Mouse (Mus musculus) embryonic facial prominence, embryonic 13.5 days (tissue): ENCODE data around the gene Mrtfa. TPM values are rescaled to one million over a fixed set of nuclear protein-coding genes. Genes with fewer than 3 reads are reported as not detected.

Experiments
- ATAC-seq: fragments of 200-750 bp; cut with Nextera tagmentation; 2 replicates; pipeline ENCODE4 v1.8.0; 2017; ENCODE audit warnings: low read depth; ENCODE audit not compliant: insufficient number of reproducible peaks, insufficient read depth, low FRiP score, low TSS enrichment
- H3K27ac ChIP-seq: fragments of 300-500 bp; sonication (generic); 2 replicates; pipeline ENCODE4 v1.5.1; 2015; ENCODE audit warnings: moderate library complexity, mild to moderate bottlenecking, inconsistent platforms
- H3K27me3 ChIP-seq: fragments of 300-500 bp; sonication (generic); 2 replicates; pipeline ENCODE4 v1.6.1; 2015; ENCODE audit warnings: mild to moderate bottlenecking, inconsistent platforms
- H3K36me3 ChIP-seq: fragments of 300-500 bp; sonication (generic); 2 replicates; pipeline ENCODE4 v1.6.1; 2015; ENCODE audit warnings: mild to moderate bottlenecking, inconsistent platforms
- H3K4me1 ChIP-seq: fragments of 300-500 bp; sonication (generic); 2 replicates; pipeline ENCODE4 v1.6.1; 2015; ENCODE audit warnings: inconsistent platforms
- H3K4me2 ChIP-seq: fragments of 300-500 bp; sonication (generic); 2 replicates; pipeline ENCODE4 v1.6.1; 2015; ENCODE audit warnings: moderate library complexity, mild to moderate bottlenecking, inconsistent platforms
- H3K4me3 ChIP-seq: fragments of 300-500 bp; sonication (generic); 2 replicates; pipeline ENCODE4 v1.5.1; 2015; ENCODE audit warnings: mild to moderate bottlenecking, inconsistent platforms
- H3K9ac ChIP-seq: fragments of 300-500 bp; sonication (generic); 2 replicates; pipeline ENCODE4 v1.6.1; 2015; ENCODE audit warnings: mild to moderate bottlenecking, inconsistent platforms
- H3K9me3 ChIP-seq: fragments of 300-500 bp; sonication (generic); 2 replicates; pipeline ENCODE4 v1.6.1; 2016; ENCODE audit warnings: inconsistent platforms
- WGBS: fragments of 180-500 bp; shearing (Covaris S2); methylation state at CpG from one replicate; pipeline ENCODE4 v1.1.7; 2015; ENCODE audit warnings: mixed read lengths; 5-methylcytosine and 5-hydroxymethylcytosine counted together
- polyA plus RNA-seq: library from polyadenylated mRNA; unstranded; fragments of >200 nt; fragmentation: Nextera tagmentation; extraction: Ambion mirVana; gene quantifications from 2 replicates; pipeline ENCODE4 v1.2.1, GENCODE M21; 2015

Gene Mrtfa
- polyA plus RNA-seq, 1 experiment from 2014 or later: 26.5 TPM

DNA sequence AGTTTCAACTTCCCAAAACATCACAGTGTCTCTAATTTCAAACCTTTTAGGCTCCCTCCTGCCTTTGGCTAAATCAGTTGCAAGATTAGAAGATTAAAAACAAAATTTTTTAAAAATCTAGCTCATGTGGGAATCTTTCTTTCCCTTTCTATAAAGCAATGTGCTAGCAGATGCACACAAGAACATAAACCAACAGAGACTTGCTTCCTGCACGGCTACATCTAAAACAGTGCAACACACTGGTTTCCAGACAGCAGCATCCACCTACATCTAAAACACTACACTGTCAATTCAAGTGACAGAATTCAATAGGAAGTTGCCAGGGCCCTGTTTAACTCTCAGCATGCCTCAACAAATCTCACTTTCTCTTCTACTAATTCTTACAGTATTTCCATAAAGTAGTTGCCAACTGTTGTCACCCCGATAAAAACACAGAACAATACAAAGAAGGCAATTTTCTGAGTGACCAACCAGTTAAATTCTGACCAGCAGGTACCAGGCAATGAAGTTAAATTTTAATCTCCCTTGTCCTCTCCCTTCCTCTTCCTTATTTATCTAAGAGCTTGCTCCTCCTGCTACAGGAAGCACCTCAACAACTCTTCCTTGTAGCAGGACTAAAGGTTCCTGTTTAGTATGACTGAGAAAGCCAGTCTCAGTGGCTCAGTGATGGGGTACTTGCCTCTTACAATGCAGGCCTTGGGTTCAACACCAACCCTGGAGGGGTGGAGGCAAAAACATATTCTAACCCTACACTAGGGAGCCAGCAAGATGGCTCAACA, 35.5 kb downstream of the Mrtfa start:
- ATAC-seq: no peak
- no peak overlapping the region for H3K4me3 ChIP-seq
- H3K4me2 ChIP-seq: no peak overlapping the region
- H3K9me3 ChIP-seq: no peaks in the 10 kb centered on the region
- 64% methylated on average over 2 of the region's 2 CpGs for WGBS
- H3K27me3 ChIP-seq: no peaks in the 10 kb centered on the region
- no peaks in the 10 kb centered on the region for H3K36me3 ChIP-seq
- no peak overlapping the region for H3K9ac ChIP-seq
- no peak overlapping the region for H3K27ac ChIP-seq
- H3K4me1 ChIP-seq: peaks cover 27% of the 10 kb centered on the region; the same call in 1 of the 2 replicates

DNA sequence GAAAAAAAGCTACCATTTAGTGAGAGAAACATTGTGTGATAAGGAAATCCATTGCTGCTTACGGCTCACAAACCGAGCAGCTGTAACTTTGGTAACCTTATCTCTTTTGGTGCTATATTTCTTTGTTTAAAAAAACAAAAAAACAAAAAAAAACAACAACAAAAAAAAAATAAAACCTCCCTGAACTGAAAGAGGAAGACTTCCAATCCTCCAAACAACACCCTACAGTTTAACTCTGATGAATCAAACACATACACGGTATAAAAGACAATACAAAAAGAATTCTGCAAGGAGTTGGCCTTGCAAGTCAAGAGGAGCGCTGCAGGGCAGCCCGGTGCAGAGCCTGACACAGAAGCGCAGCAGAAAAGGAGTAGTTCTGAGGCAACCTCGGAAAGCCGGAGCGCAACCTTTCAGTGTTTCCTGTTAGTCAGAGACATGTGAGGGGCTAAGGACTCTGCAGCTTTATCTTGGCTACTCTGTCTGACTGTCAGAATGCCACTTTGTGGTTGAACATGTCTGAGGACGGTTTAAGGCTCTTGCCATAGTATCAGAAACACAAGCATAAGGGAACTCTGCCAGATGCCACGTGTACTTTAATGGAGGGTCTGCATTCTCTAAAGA, 48.5 kb downstream of the Mrtfa start:
- ATAC-seq: no peak
- 73% methylated on average over 11 of the region's 11 CpGs for WGBS
- Histone ChIP-seq H3K9ac (no peak overlapping the region), H3K9me3 (no peaks in the 10 kb centered on the region), H3K4me1 (peaks cover 13% of the 10 kb centered on the region), H3K27me3 (no peaks in the 10 kb centered on the region), H3K4me2 (no peak overlapping the region), H3K27ac (no peak overlapping the region), H3K4me3 (no peak overlapping the region), H3K36me3 (no peaks in the 10 kb centered on the region)

GRCm38 (mm10) chr15:81140004-81140403, 50.6 kb downstream of the Mrtfa start:
- ATAC-seq: no peak
- Histone ChIP-seq H3K4me3 (no peak overlapping the region), H3K27ac (no peak overlapping the region), H3K27me3 (no peaks in the 10 kb centered on the region), H3K4me1 (peaks cover 15% of the 10 kb centered on the region), H3K4me2 (no peak overlapping the region), H3K9me3 (no peaks in the 10 kb centered on the region), H3K9ac (no peak overlapping the region), H3K36me3 (no peaks in the 10 kb centered on the region)
- WGBS: 84% methylated on average over 5 of the region's 5 CpGs

- Histone ChIP-seq H3K4me2 (peak overlapping the region; percentile 40), H3K4me1 (peaks cover 18% of the 10 kb centered on the region), H3K4me3 (no peak overlapping the region), H3K27me3 (no peaks in the 10 kb centered on the region), H3K9me3 (no peaks in the 10 kb centered on the region), H3K27ac (peak overlapping the region; percentile 53), H3K36me3 (no peaks in the 10 kb centered on the region), H3K9ac (peak overlapping the region; percentile 27)
- 17% methylated on average over 6 of the region's 6 CpGs for WGBS
- ATAC-seq: no peak
Observed at GRCm38 (mm10) chr15:81137298-81137697, 53.3 kb downstream of the Mrtfa start.

DNA sequence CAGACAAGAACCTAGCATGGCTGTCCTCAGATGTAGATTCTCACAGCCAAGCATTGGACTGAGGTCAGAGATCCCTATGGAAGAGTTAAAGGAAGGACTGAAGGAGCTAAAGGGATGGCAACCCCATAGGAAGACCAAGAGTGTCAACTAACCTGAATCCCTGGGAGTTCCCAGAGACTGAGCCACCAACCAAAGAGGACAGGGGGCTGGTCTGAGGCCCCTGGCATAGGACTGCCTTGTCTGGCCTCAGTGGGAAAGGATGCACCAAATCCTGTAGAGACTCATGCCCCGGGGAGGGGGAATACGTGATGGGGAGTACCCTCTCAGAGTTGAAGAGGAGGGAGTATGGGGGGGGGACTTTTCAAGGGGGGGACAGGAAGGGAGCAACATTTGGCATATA, 56.8 kb downstream of the Mrtfa start:
- H3K9me3 ChIP-seq: no peaks in the 10 kb centered on the region
- no peaks in the 10 kb centered on the region for H3K27me3 ChIP-seq
- no peaks in the 10 kb centered on the region for H3K36me3 ChIP-seq
- WGBS: 97% methylated on average over 2 of the region's 2 CpGs
- no peak overlapping the region for H3K27ac ChIP-seq
- H3K4me3 ChIP-seq: no peak overlapping the region
- peaks cover 39% of the 10 kb centered on the region for H3K4me1 ChIP-seq
- H3K4me2 ChIP-seq: no peak overlapping the region
- no peak overlapping the region for H3K9ac ChIP-seq
- ATAC-seq: no peak

GRCm38 (mm10) chr15:81131152-81131551, 59.4 kb downstream of the Mrtfa start:
- H3K9me3 ChIP-seq: no peaks in the 10 kb centered on the region
- no peaks in the 10 kb centered on the region for H3K36me3 ChIP-seq
- no peak overlapping the region for H3K4me3 ChIP-seq
- no peaks in the 10 kb centered on the region for H3K27me3 ChIP-seq
- peaks cover 37% of the 10 kb centered on the region for H3K4me1 ChIP-seq
- 91% methylated on average over 5 of the region's 5 CpGs for WGBS
- H3K4me2 ChIP-seq: no peak overlapping the region
- H3K9ac ChIP-seq: no peak overlapping the region
- H3K27ac ChIP-seq: no peak overlapping the region
- no peak for ATAC-seq

DNA sequence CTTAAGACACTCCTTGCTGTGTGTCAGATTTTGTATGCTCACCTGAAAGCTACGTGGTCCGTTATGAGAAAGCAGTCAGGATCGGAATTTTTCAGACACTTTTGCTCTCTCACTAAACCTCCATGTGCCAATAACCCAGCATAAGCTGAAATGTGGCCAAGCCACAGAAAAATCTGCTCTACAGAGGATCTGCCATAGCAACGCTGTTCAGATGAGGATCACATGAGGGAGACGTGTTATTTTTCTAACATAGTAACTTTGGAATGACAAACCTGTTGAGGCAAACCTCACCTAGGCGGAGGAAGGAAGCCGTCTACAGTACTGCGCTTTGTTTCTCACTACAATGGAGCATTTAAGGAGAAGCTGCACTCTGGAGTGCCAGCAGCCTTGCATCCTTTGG, 60.6 kb downstream of the Mrtfa start:
- Histone ChIP-seq H3K4me2 (peak overlapping the region; percentile 7; the same call in 1 of the 2 replicates), H3K27ac (peak overlapping the region; percentile 41; the same call in 1 of the 2 replicates), H3K4me1 (peaks cover 37% of the 10 kb centered on the region), H3K36me3 (no peaks in the 10 kb centered on the region), H3K9me3 (no peaks in the 10 kb centered on the region), H3K9ac (no peak overlapping the region), H3K27me3 (no peaks in the 10 kb centered on the region), H3K4me3 (no peak overlapping the region)
- ATAC-seq: no peak
- 64% methylated on average over 8 of the region's 8 CpGs for WGBS

- WGBS: 43% methylated on average over 5 of the region's 5 CpGs
- no peak overlapping the region for H3K27ac ChIP-seq
- H3K9me3 ChIP-seq: no peaks in the 10 kb centered on the region
- no peak overlapping the region for H3K9ac ChIP-seq
- H3K4me3 ChIP-seq: no peak overlapping the region
- no peaks in the 10 kb centered on the region for H3K36me3 ChIP-seq
- H3K4me2 ChIP-seq: no peak overlapping the region
- peaks cover 37% of the 10 kb centered on the region for H3K4me1 ChIP-seq
- ATAC-seq: no peak
- H3K27me3 ChIP-seq: no peaks in the 10 kb centered on the region
Observed at GRCm38 (mm10) chr15:81128155-81128838, 62.3 kb downstream of the Mrtfa start.

GRCm38 (mm10) chr15:81124282-81124681, 66.3 kb downstream of the Mrtfa start:
- no peak for ATAC-seq
- Histone ChIP-seq H3K4me3 (no peak overlapping the region), H3K27ac (no peak overlapping the region), H3K9me3 (no peaks in the 10 kb centered on the region), H3K27me3 (no peaks in the 10 kb centered on the region), H3K9ac (no peak overlapping the region), H3K36me3 (no peaks in the 10 kb centered on the region), H3K4me2 (no peak overlapping the region), H3K4me1 (peaks cover 25% of the 10 kb centered on the region)
- WGBS: 95% methylated on average over 2 of the region's 2 CpGs

- Histone ChIP-seq H3K27me3 (no peaks in the 10 kb centered on the region), H3K4me2 (no peak overlapping the region), H3K9ac (no peak overlapping the region), H3K27ac (no peak overlapping the region), H3K36me3 (no peaks in the 10 kb centered on the region), H3K9me3 (no peaks in the 10 kb centered on the region), H3K4me1 (peaks cover 18% of the 10 kb centered on the region), H3K4me3 (no peak overlapping the region)
- ATAC-seq: no peak
- WGBS: 84% methylated on average over 5 of the region's 5 CpGs
Observed at GRCm38 (mm10) chr15:81123122-81123521, 67.4 kb downstream of the Mrtfa start.

- Histone ChIP-seq H3K4me1 (peaks cover 12% of the 10 kb centered on the region), H3K9ac (no peak overlapping the region), H3K27ac (no peak overlapping the region), H3K36me3 (no peaks in the 10 kb centered on the region), H3K27me3 (no peaks in the 10 kb centered on the region), H3K9me3 (no peaks in the 10 kb centered on the region), H3K4me2 (no peak overlapping the region), H3K4me3 (no peak overlapping the region)
- ATAC-seq: no peak
- WGBS: 37% methylated on average over 4 of the region's 4 CpGs
Observed at GRCm38 (mm10) chr15:81122535-81122934, 68.0 kb downstream of the Mrtfa start.

DNA sequence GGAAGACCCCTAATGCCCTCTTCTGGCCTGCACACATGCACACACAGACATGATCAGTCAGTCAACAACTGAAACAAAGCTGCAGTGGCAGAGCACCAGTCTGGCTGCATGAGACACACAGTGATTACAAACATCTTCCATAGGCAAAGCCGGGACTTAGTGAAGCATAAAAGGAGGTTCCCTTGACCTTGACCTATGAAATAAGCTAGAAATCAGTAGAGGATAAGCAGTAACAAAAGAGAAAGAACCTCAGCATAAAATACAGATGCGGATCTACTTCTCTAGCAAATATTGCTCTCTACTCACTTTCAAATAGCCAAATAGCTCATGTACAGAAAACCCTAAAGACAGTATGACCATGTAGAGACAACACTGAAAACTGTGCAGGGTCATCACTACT, 68.5 kb downstream of the Mrtfa start:
- no peaks in the 10 kb centered on the region for H3K27me3 ChIP-seq
- H3K9me3 ChIP-seq: no peaks in the 10 kb centered on the region
- H3K27ac ChIP-seq: no peak overlapping the region
- H3K4me2 ChIP-seq: no peak overlapping the region
- H3K4me3 ChIP-seq: no peak overlapping the region
- ATAC-seq: no peak
- peaks cover 11% of the 10 kb centered on the region; the same call in 1 of the 2 replicates for H3K4me1 ChIP-seq
- H3K9ac ChIP-seq: no peak overlapping the region
- no peaks in the 10 kb centered on the region for H3K36me3 ChIP-seq
- 78% methylated on average over 2 of the region's 2 CpGs for WGBS
